Comparison of ENCODE assay signal across 8 mouse cellular contexts in genomic region chr15:102920619-102921018, GRCm38 (mm10). TPM values are rescaled to one million over a fixed set of nuclear protein-coding genes. Genes with fewer than 3 reads are reported as not detected.
DNase-seq lines count a peak whose midpoint lies in the region; ATAC-seq and TF ChIP-seq lines count a peak whose summit lies in the region.

No protein-coding gene starts in this region.

- peak; percentile 100 for DNase-seq in ES-E14 (ENCODE audit: low read depth, low spot score)
- peak; percentile 75 for DNase-seq in embryo, embryonic 11.5 days (ENCODE audit: low read depth, low spot score)
- DNase-seq in heart, adult 8-10 months (ENCODE audit: low spot score): peak; percentile 30
- peak; percentile 59 for DNase-seq in kidney, adult 2 months
- peak; percentile 84 for DNase-seq in midbrain, embryonic 10.5 days (ENCODE audit: low spot score)
- DNase-seq in spleen, adult 18-20 months: no peak
- DNase-seq in layer of hippocampus, adult 11-12 months (ENCODE audit: low spot score): no peak

- H3K27me3 ChIP-seq in kidney, adult 2 months (replicated peaks; ENCODE audit: control insufficient read depth, insufficient read depth, low read length): peaks cover 26% of the 10 kb centered on the region
- H3K27me3 ChIP-seq in midbrain, embryonic 10.5 days (ENCODE audit: low read depth, poor library complexity, severe bottlenecking): peaks cover 100% of the 10 kb centered on the region

- no peak for TF ChIP-seq POLR2A in kidney, adult 2 months (IDR thresholded peaks at IDR 0.05; ENCODE audit: low read depth, low read length)

- no peak overlapping the region for H3K27ac ChIP-seq in ES-E14 (ENCODE audit: insufficient read depth, low read depth, low read length, poor library complexity, severe bottlenecking)
- H3K27ac ChIP-seq in kidney, adult 2 months (ENCODE audit: insufficient read depth, low read depth, low read length): no peak overlapping the region
- H3K27ac ChIP-seq in midbrain, embryonic 10.5 days (replicated peaks): no peak overlapping the region

- WGBS in kidney, adult 2 months: 2% methylated on average over 20 of the region's 20 CpGs
- 0% methylated on average over 19 of the region's 20 CpGs for WGBS in midbrain, embryonic 10.5 days

- H3K4me1 ChIP-seq in ES-E14 (ENCODE audit: control insufficient read depth in 2 of 2, insufficient read depth in 2 of 2, low read length in 2 of 2, poor library complexity in 1 of 2): no peaks in the 10 kb centered on the region
- no peaks in the 10 kb centered on the region for H3K4me1 ChIP-seq in kidney, adult 2 months (ENCODE audit: control insufficient read depth, insufficient read depth, low read length)
- H3K4me1 ChIP-seq in midbrain, embryonic 10.5 days: peaks cover 15% of the 10 kb centered on the region

- H3K4me3 ChIP-seq in ES-E14 (ENCODE audit: insufficient read depth in 1 of 2, low read depth in 1 of 2, low read length in 2 of 2, poor library complexity in 1 of 2, severe bottlenecking in 1 of 2): peak overlapping the region; percentile 56 to 69; a peak in 3 of 4 replicates
- no peak overlapping the region for H3K4me3 ChIP-seq in kidney, adult 2 months (ENCODE audit: insufficient read depth, low read depth, low read length)
- H3K4me3 ChIP-seq in midbrain, embryonic 10.5 days: peak overlapping the region; percentile 40

- in situ Hi-C loops in ES-E14 (cut with MboI; ENCODE audit: low sequenced_read_pairs in 2 of 2, unreplicated experiment in 2 of 2): loop anchor here in 1 of 2 experiments (10.0 kb wide), 1 partner anchor 64 kb away; no protein-coding TSS in a partner anchor

- H3K9me3 ChIP-seq in ES-E14 (ENCODE audit: control insufficient read depth, insufficient read depth, low read depth, low read length): no peaks in the 10 kb centered on the region
- no peaks in the 10 kb centered on the region for H3K9me3 ChIP-seq in midbrain, embryonic 10.5 days (replicated peaks)

- no peak for TF ChIP-seq CTCF in kidney, adult 2 months (conservative IDR thresholded peaks at IDR 0.05; ENCODE audit: insufficient read depth, insufficient read length, low read depth, low read length)

- H3K9ac ChIP-seq in ES-E14 (ENCODE audit: insufficient read depth, low read depth, low read length, poor library complexity, severe bottlenecking): no peak overlapping the region

- ATAC-seq in activated CD4-positive, CD25-positive, alpha-beta regulatory T cell, adult 4 months: no peak

- no peaks in the 10 kb centered on the region for H3K36me3 ChIP-seq in ES-E14 (ENCODE audit: control insufficient read depth, insufficient read depth, low read length, poor library complexity, severe bottlenecking)
- no peaks in the 10 kb centered on the region for H3K36me3 ChIP-seq in kidney, adult 2 months (ENCODE audit: control insufficient read depth, insufficient read depth, low read length)
- H3K36me3 ChIP-seq in midbrain, embryonic 10.5 days: no peaks in the 10 kb centered on the region

TF ChIP-seq in ES-E14, 5 proteins besides CTCF, POLR2A, EP300 and RAD21:
- TF ChIP-seq HCFC1 (IDR thresholded peaks at IDR 0.05; ENCODE audit: borderline replicate concordance, insufficient read depth, low read length) (0 out of 2 replicates have a peak, but pooled peaks have one; percentile 17), CHD2 (IDR thresholded peaks at IDR 0.05; ENCODE audit: low read depth, low read length) (no peak)

RNA-seq across cellular contexts. Expression of gene Hoxc13, which starts 0.3 kb away (rescaled TPM):
- total RNA-seq in ES-E14 (2012; rRNA removed): 0.42 and 0.94 TPM in 2 replicates
- not detected for total RNA-seq in heart, adult 8-10 months (2022)
- polyA plus RNA-seq in kidney, adult 2 months (2012; rRNA removed): not detected in 2 replicates
- polyA plus RNA-seq in midbrain, embryonic 10.5 days (2016; fragmentation: Nextera tagmentation; extraction: Ambion mirVana): not detected in 2 replicates
- polyA plus RNA-seq in activated CD4-positive, CD25-positive, alpha-beta regulatory T cell, adult 4 months (2017; shearing (Covaris generic)): not detected

RNA-seq across cellular contexts. Expression of gene Hoxc12, which starts 15.9 kb away (rescaled TPM):
- 0.85 and 1.9 TPM in 2 replicates for total RNA-seq in ES-E14 (2012; rRNA removed)
- not detected for total RNA-seq in heart, adult 8-10 months (2022)
- not detected in 2 replicates for polyA plus RNA-seq in kidney, adult 2 months (2012; rRNA removed)
- not detected in 2 replicates for polyA plus RNA-seq in midbrain, embryonic 10.5 days (2016; fragmentation: Nextera tagmentation; extraction: Ambion mirVana)
- polyA plus RNA-seq in activated CD4-positive, CD25-positive, alpha-beta regulatory T cell, adult 4 months (2017; shearing (Covaris generic)): not detected

RNA-seq across cellular contexts. Expression of gene Hoxc11, which starts 33.6 kb away (rescaled TPM):
- not detected in 2 replicates for total RNA-seq in ES-E14 (2012; rRNA removed)
- total RNA-seq in heart, adult 8-10 months (2022): not detected
- polyA plus RNA-seq in kidney, adult 2 months (2012; rRNA removed): 0.25 and 0.30 TPM in 2 replicates
- not detected in 2 replicates for polyA plus RNA-seq in midbrain, embryonic 10.5 days (2016; fragmentation: Nextera tagmentation; extraction: Ambion mirVana)
- not detected for polyA plus RNA-seq in activated CD4-positive, CD25-positive, alpha-beta regulatory T cell, adult 4 months (2017; shearing (Covaris generic))

RNA-seq across cellular contexts. Expression of gene Hoxc10, which starts 46.0 kb away (rescaled TPM):
- total RNA-seq in ES-E14 (2012; rRNA removed): 0.58 TPM in 1 of 2 replicates, not detected in the other
- total RNA-seq in heart, adult 8-10 months (2022): not detected
- 16.4 and 16.7 TPM in 2 replicates for polyA plus RNA-seq in kidney, adult 2 months (2012; rRNA removed)
- not detected in 2 replicates for polyA plus RNA-seq in midbrain, embryonic 10.5 days (2016; fragmentation: Nextera tagmentation; extraction: Ambion mirVana)
- polyA plus RNA-seq in activated CD4-positive, CD25-positive, alpha-beta regulatory T cell, adult 4 months (2017; shearing (Covaris generic)): not detected

RNA-seq across cellular contexts. Expression of gene Hoxc5, which starts 46.6 kb away (rescaled TPM):
- total RNA-seq in ES-E14 (2012; rRNA removed): 0.22 TPM in 1 of 2 replicates, not detected in the other
- under 1 TPM in 1 of 4 experiments, not detected in 3; 0.12 TPM for total RNA-seq in heart, adult 8-10 months (2022)
- polyA plus RNA-seq in kidney, adult 2 months (2012; rRNA removed): 4.0 and 4.1 TPM in 2 replicates
- 0.04 and 0.06 TPM in 2 replicates for polyA plus RNA-seq in midbrain, embryonic 10.5 days (2016; fragmentation: Nextera tagmentation; extraction: Ambion mirVana)
- polyA plus RNA-seq in activated CD4-positive, CD25-positive, alpha-beta regulatory T cell, adult 4 months (2017; shearing (Covaris generic)): not detected

Comparison
In these comparisons a context has a peak if more than half of its experiments do, and no peak if none do; other contexts are left out.
1. DNase-seq: peak in ES-E14 (single experiment), embryo, embryonic 11.5 days (single experiment), heart, adult 8-10 months (single experiment), kidney, adult 2 months (single experiment) and midbrain, embryonic 10.5 days (single experiment); none in spleen, adult 18-20 months (0 of 2) and layer of hippocampus, adult 11-12 months (single experiment).